Mouse (Mus musculus) liver, adult 2 months (tissue): ENCODE results near the gene Arhgef25. TPM values are rescaled to one million over a fixed set of nuclear protein-coding genes. Genes with fewer than 3 reads are reported as not detected.
"Not testable (repeated sequence)": the region's sequence is repeated elsewhere in the genome, so short reads cannot be mapped to it uniquely, and the experiment has no call there.

ENCODE experiments used
- DNase-seq: peaks from one replicate; pipeline ENCODE4 v3.0.0-alpha.2; 2011; ENCODE audit warnings: low read depth, low spot score; ENCODE audit errors: extremely low read depth
- H3K27ac ChIP-seq: fragments of 200-500 bp; replicated peaks from 2 replicates; pipeline ENCODE4 v1.5.1; 2012; ENCODE audit warnings: low read depth, mild to moderate bottlenecking, control low read depth, inconsistent platforms, low read length; ENCODE audit not compliant: insufficient read depth
- H3K27me3 ChIP-seq: fragments of 200-500 bp; 2 replicates; pipeline ENCODE4 v1.6.1; 2012; ENCODE audit warnings: mild to moderate bottlenecking, moderate library complexity, low read length, inconsistent platforms; ENCODE audit not compliant: control insufficient read depth, insufficient read depth
- H3K36me3 ChIP-seq: fragments of 200-500 bp; 2 replicates; pipeline ENCODE4 v1.6.1; 2012; ENCODE audit warnings: low read length, inconsistent platforms; ENCODE audit not compliant: control insufficient read depth, insufficient read depth
- H3K4me1 ChIP-seq: fragments of 200-500 bp; 2 replicates; pipeline ENCODE4 v1.6.1; 2011; ENCODE audit warnings: low read length; ENCODE audit not compliant: control insufficient read depth, insufficient read depth
- H3K4me3 ChIP-seq: fragments of 200-500 bp; 2 replicates; pipeline ENCODE4 v1.5.1; 2011; ENCODE audit warnings: low read depth, mild to moderate bottlenecking, control low read depth, low read length, moderate library complexity; ENCODE audit not compliant: insufficient read depth
- H3K79me2 ChIP-seq: fragments of 200-500 bp; 2 replicates; pipeline ENCODE4 v1.6.1; 2012; ENCODE audit warnings: inconsistent platforms, mild to moderate bottlenecking, low read length, moderate library complexity; ENCODE audit not compliant: control insufficient read depth, insufficient read depth
- H3K9ac ChIP-seq: fragments of 200-500 bp; 2 replicates; pipeline ENCODE4 v1.6.1; 2012; ENCODE audit warnings: low read depth, mild to moderate bottlenecking, control low read depth, inconsistent platforms, low read length
- CTCF ChIP-seq: fragments of 200-500 bp; IDR thresholded peaks from 2 replicates; pipeline ENCODE4 v1.5.1; 2011; ENCODE audit warnings: low read depth, low read length, control low read depth
- POLR2A ChIP-seq: fragments of 200-500 bp; IDR thresholded peaks from 2 replicates; pipeline ENCODE4 v1.6.1; 2011; ENCODE audit warnings: low read length, control low read depth; ENCODE audit not compliant: insufficient read depth; ENCODE audit errors: extremely low read depth
- WGBS: fragments of 180-500 bp; shearing (Covaris S2); methylation state at CpG from one replicate; pipeline ENCODE4 v1.1.7; 2018; 5-methylcytosine and 5-hydroxymethylcytosine counted together
- polyA plus RNA-seq: library from polyadenylated mRNA; depleted of rRNA; stranded (reverse); fragments of >200 nt; gene quantifications from 2 replicates; pipeline ENCODE4 v1.2.3, GENCODE M21; 2012
- total RNA-seq: library from RNA; depleted of rRNA; stranded (reverse); fragments of >200 nt; gene quantifications from 2 replicates; pipeline ENCODE4 v1.2.3, GENCODE M21; 2014

Arhgef25 gene
- total and polyA plus RNA-seq, 2 experiments = 0.83 to 1.4 TPM

GRCm38 (mm10) chr10:127196392-127196791, 6.5 kb upstream of the Arhgef25 start:
- no peak for DNase-seq
- Histone ChIP-seq H3K4me1 (no peaks in the 10 kb centered on the region), H3K36me3 (peaks cover 5% of the 10 kb centered on the region; the same call in 1 of the 2 replicates), H3K79me2 (no peaks in the 10 kb centered on the region), H3K4me3 (no peak overlapping the region), H3K27ac (0 out of 2 replicates have a peak overlapping the region, but pooled peaks have one; percentile 19), H3K9ac (no peak overlapping the region), H3K27me3 (no peaks in the 10 kb centered on the region)
- 44% methylated on average over 5 of the region's 5 CpGs for WGBS
- TF ChIP-seq CTCF = no peak
- no peak for TF ChIP-seq POLR2A

GRCm38 (mm10) chr10:127195328-127196129, 5.6 kb upstream of the Arhgef25 start, which contains the start of gene Dtx3:
TSS of gene Dtx3 (minus strand) at chr10:127195728.
- no peaks in the 10 kb centered on the region for H3K4me1 ChIP-seq
- no peak for DNase-seq
- peak within 1 kb of the TSS; percentile 78 for H3K9ac ChIP-seq
- no peaks in the 10 kb centered on the region for H3K36me3 ChIP-seq
- WGBS = 2% methylated on average over 42 of the region's 47 CpGs
- H3K27ac ChIP-seq = 0 out of 2 replicates have a peak within 1 kb of the TSS, but pooled peaks have one; percentile 19
- H3K27me3 ChIP-seq = no peaks in the 10 kb centered on the region
- TF ChIP-seq CTCF = no peak
- no peak for TF ChIP-seq POLR2A
- peak within 1 kb of the TSS; percentile 77 for H3K4me3 ChIP-seq
- no peaks in the 10 kb centered on the region for H3K79me2 ChIP-seq

DNA sequence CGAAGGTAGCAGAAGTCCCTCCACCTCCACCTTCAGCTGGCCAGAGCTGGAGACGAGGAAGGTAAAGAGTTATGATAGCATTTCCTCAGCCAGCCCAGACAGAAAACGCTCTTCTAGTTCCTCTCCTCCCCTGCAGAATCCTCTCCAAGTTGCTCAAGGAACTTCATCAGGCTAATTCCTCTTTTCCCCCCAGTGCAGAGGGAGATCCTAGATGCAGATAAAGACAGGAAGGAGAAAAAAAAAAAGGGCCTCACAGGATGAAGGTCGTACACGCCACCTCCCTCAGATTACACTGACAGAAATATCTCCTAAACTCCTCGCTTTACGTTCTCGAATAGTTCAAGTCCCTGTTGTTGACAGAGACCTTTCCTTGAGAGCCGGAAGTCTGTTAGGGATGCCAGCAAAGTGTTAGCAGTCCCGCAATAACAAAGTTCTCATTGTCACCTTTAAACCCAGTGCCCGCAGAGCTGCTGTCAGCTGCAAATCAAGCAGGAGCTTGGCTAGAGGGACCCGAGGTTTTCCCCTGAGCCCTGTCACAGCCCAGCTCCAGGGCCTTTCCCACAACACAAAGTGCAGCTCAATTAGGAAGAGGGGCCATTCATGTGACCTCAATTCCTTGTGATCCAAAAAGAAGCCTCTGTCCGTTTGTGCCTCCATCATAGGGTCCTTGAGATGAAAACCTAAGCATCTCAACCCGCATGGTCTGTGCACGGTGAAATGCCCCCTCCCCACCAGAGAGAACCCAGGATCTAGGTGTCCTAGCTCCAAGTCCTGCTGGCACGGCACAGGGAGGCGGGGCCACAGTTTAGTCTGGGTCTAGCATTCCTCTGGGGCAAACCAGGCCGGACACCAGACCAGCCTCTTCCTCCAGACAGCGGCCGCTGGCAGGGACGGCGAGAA, 4.8 kb upstream of the Arhgef25 start:
- 32% methylated on average over 22 of the region's 22 CpGs for WGBS
- DNase-seq = no peak
- Histone ChIP-seq H3K79me2 (no peaks in the 10 kb centered on the region), H3K9ac (peak overlapping the region; percentile 78), H3K27ac (no peak overlapping the region), H3K4me1 (no peaks in the 10 kb centered on the region), H3K27me3 (no peaks in the 10 kb centered on the region), H3K36me3 (no peaks in the 10 kb centered on the region), H3K4me3 (peak overlapping the region; percentile 77)
- no peak for TF ChIP-seq POLR2A
- no peak for TF ChIP-seq CTCF

- WGBS = 92% methylated on average over 9 of the region's 9 CpGs
- Histone ChIP-seq H3K27me3 (peaks cover 8% of the 10 kb centered on the region), H3K4me1 (no peaks in the 10 kb centered on the region), H3K79me2 (no peaks in the 10 kb centered on the region), H3K27ac (no peak overlapping the region), H3K36me3 (no peaks in the 10 kb centered on the region), H3K4me3 (no peak overlapping the region), H3K9ac (no peak overlapping the region)
- TF ChIP-seq CTCF (no peak), POLR2A (no peak)
- DNase-seq = no peak
Measured at GRCm38 (mm10) chr10:127193011-127193410, 3.1 kb upstream of the Arhgef25 start.

DNA sequence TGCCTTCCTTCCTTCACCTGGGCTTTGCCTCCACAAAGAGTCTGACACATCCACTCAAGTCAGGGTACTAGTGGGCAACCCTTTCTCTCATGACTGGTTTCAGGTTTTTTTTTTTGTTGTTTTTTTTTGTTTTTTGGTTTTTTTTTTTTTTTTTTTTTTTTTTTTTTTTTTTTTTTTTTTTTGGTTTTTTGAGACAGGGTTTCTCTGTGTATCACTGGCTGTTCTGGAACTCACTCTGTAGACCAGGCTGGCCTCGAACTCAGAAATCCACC, 2.1 kb upstream of the Arhgef25 start:
- not testable (repeated sequence) for H3K27ac ChIP-seq
- 62% methylated on average over 1 of the region's 1 CpGs for WGBS

More for the DNA sequence above, 2.1 kb upstream of the Arhgef25 start:
- not testable (repeated sequence) for H3K9ac ChIP-seq, H3K27me3 ChIP-seq, H3K79me2 ChIP-seq, H3K4me3 ChIP-seq, H3K36me3 ChIP-seq, DNase-seq, H3K4me1 ChIP-seq
